Mouse (Mus musculus) thymus, postnatal 0 days (tissue): ENCODE results near the gene Nfrkb. TPM values are rescaled to one million over a fixed set of nuclear protein-coding genes. Genes with fewer than 3 reads are reported as not detected.

ENCODE experiments used
- DNase-seq: peaks from one replicate; pipeline ENCODE4 v3.0.0-alpha.2; 2015; ENCODE audit warnings: low spot score
- polyA plus RNA-seq: library from polyadenylated mRNA; unstranded; fragments of >200 nt; fragmentation: Nextera tagmentation; extraction: Ambion mirVana; gene quantifications from 2 replicates; pipeline ENCODE4 v1.2.1, GENCODE M21; 2015

The Nfrkb gene
- polyA plus RNA-seq, 1 experiment from 2014 or later = 32.9 TPM

- DNase-seq = no peak
These were observed 36.2 kb downstream of the Nfrkb start for GRCm38 (mm10) chr9:31422143-31422542.

GRCm38 (mm10) chr9:31428971-31429370 is 43.0 kb downstream of the Nfrkb start:
- no peak for DNase-seq

GRCm38 (mm10) chr9:31430011-31430410 is 44.0 kb downstream of the Nfrkb start:
- DNase-seq = no peak

GRCm38 (mm10) chr9:31431751-31432150 is 45.8 kb downstream of the Nfrkb start:
- no peak for DNase-seq

GRCm38 (mm10) chr9:31432336-31432975 is 46.5 kb downstream of the Nfrkb start:
- DNase-seq = no peak

- DNase-seq = no peak
These were observed 47.4 kb downstream of the Nfrkb start for GRCm38 (mm10) chr9:31433431-31433830.

GRCm38 (mm10) chr9:31435415-31435814 is 49.4 kb downstream of the Nfrkb start:
- no peak for DNase-seq

- DNase-seq = no peak
These were observed 51.9 kb downstream of the Nfrkb start for GRCm38 (mm10) chr9:31437861-31438260.

- no peak for DNase-seq
These were observed 52.8 kb downstream of the Nfrkb start for GRCm38 (mm10) chr9:31438834-31439233.

- no peak for DNase-seq
These were observed 53.3 kb downstream of the Nfrkb start for GRCm38 (mm10) chr9:31439341-31439740.

- no peak for DNase-seq
These were observed 54.4 kb downstream of the Nfrkb start for GRCm38 (mm10) chr9:31440366-31440765.

GRCm38 (mm10) chr9:31441487-31441886 is 55.5 kb downstream of the Nfrkb start:
- no peak for DNase-seq

GRCm38 (mm10) chr9:31444236-31444635 is 58.2 kb downstream of the Nfrkb start:
- no peak for DNase-seq

GRCm38 (mm10) chr9:31449145-31449772 is 63.3 kb downstream of the Nfrkb start:
- no peak for DNase-seq

GRCm38 (mm10) chr9:31452166-31452565 is 66.2 kb downstream of the Nfrkb start:
- DNase-seq = no peak

- no peak for DNase-seq
These were observed 68.4 kb downstream of the Nfrkb start for GRCm38 (mm10) chr9:31454356-31454755.

- DNase-seq = no peak
These were observed 77.2 kb downstream of the Nfrkb start for GRCm38 (mm10) chr9:31463190-31463589.

GRCm38 (mm10) chr9:31463692-31464474 is 77.9 kb downstream of the Nfrkb start, which contains the start of gene Tmem45b:
Tmem45b (minus strand) TSS chr9:31464462.
- no peak for DNase-seq
